Mouse (Mus musculus) adrenal gland, adult 2 months (tissue): Measurements from ENCODE around the gene Nfyc. TPM values are rescaled to one million over a fixed set of nuclear protein-coding genes. Genes with fewer than 3 reads are reported as not detected.

Experiments used
- DNase-seq: peaks from one replicate; pipeline ENCODE4 v3.0.0; 2021
- polyA plus RNA-seq: library from polyadenylated mRNA; depleted of rRNA; stranded (reverse); fragments of >200 nt; gene quantifications from 2 replicates; pipeline ENCODE4 v1.2.3, GENCODE M21; 2012
- total RNA-seq, 2 experiments: library from RNA; stranded (reverse); gene quantifications; 2 replicates each; pipeline ENCODE4 v1.2.3; 2021

Nfyc gene
- total and polyA plus RNA-seq, 3 experiments = 43.0 to 171 (median 59.0) TPM

- peak; percentile 61 for DNase-seq
Observed at GRCm38 (mm10) chr4:120755299-120755698, 76.1 kb downstream of the Nfyc start.

- no peak for DNase-seq
Observed at GRCm38 (mm10) chr4:120749601-120750000, 81.8 kb downstream of the Nfyc start.

DNA sequence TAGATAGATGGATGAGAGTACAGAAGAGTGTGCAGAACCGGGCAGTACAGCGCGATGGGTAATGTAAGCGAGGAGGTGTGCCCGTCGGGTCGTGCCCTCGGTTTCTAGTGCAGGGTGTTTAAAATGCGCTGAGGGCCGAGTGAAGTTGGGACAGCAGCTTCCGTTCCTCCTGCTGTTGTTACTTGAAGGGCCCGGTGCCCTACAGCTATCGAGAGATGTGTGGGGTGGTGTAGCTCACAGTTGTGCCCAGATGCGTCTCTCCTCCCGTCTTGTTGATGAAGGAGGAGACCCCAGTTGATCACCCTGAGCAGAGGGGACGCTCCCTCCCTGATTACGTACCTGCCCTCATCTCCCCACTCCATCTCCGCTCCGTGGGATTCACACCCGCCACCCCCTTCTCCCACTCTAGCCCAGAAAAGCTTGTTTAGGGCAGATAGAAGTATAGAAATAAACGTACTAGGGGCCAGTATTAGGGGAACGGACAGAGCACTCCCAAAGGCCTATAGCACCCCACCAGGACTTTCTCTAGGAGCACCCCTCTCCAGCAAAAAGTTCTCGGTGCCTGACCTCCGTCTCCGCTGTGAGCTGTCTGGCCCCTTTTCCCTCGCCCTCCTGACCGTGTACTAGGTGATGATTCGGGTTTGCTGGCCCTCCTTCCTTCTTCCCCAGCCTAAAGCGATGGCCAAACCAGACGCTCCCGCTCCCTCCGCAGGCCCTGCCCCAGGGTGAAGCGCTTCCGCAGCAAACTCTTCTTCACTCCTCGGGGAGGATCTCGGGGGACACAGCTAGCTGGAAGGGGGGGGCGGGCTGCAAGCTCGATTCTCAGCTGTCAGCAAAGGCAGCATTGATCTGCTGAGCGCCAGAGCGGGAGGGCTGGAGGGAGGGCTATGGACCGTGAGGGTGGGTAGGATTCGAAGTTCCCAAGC, 83.2 kb downstream of the Nfyc start, which contains the start of gene Kcnq4:
Gene Kcnq4 (minus strand): TSS at position 672 of the 926 bp plus-strand sequence.
- DNase-seq = no peak

DNA sequence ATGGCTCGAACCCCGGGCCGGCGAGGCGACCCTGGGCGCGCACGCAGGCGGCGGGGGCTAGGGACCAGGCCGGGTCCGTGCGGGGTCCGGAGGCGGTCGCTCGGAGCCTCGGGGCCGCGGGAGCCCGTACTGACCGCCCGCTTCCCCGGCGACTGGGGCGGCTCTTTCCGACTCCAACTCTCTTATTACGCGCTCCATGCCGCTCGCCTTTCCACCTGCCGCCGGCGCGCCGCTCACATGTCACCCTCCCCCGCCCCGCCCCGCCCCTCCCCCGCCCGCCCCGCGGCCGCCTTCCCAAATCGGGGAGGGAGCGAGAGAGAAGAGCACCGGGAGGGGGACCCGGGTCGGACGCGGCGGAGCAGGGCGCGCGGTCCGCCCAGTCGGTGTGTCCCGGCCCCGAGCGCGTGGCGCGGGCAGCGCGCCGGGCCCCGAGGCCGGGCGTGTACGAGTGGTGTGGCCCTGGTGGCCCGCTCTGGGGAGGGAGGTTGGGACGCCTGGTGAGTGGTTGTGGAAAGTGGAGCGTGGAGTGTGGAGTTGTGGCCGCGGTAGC, 84.1 kb downstream of the Nfyc start:
- peak; percentile 53 for DNase-seq

DNA sequence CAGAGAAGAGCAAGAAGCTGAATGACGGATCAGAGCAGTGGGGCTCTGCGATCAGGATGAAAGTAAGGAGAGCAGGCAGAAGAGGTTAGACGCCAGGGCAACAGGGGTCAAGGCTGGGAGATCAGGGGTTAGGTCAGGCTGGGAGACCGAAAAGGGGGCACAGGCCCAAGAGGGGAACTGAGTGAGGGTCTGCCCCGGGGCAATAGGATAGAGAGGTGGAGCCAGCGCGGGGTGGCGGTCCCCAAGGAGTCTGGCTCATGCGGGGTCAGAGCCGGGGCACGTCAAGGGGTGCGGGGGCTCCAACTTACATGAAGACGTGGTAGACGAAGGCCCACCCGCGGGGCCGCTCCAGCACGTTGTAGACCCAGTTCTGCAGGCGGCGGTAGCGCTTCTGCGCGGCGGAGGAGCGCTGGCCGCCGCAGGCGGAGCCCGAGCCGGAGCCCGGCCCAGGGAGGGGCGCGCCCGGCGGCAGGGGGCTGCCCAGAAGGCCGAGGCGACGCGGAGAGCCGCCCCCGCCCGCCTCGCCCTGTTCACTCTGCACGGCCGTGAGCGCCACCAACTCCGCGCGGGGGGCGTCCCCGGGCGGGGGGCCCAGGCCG, 84.7 kb downstream of the Nfyc start:
- peak; percentile 44 for DNase-seq

DNA sequence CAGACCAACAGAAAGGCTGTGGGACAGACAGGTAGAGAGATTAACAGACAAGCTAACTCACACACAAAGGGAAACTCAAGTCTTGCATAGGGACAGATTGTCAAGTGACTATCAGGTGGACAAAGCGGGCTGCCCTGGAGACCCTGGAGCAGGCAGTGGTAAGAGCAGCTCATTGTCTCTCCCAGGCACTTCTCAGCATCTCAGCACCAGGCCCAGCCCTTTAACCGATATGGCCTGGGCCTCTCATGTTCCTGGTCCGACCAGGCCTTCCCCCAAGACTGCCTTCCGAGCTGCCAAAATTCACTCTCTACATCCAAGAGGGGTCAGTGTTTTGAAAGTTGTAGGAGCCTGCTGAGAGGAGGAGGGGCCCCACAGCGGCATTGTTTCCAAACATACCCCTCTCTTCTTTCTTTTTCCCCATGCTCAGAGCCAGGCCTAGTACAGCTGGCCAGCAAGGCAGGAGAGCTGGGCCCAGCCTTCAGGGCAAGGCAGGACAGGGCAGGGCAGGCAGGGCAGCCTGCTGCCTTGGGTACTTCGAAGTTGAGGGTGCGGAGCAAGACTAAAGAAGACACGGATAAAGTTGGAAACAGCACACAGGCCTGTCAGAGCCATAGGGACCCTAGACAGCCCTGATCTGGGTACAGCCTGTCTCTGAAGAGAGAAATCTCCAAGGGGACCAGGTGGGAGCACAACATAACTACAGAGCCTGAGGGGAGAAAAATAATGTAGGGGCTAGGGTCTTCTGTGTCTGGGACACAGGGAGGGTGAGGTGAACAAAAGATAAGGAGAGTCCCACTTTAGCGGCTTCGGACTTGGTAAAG, 85.4 kb downstream of the Nfyc start:
- DNase-seq = no peak

DNA sequence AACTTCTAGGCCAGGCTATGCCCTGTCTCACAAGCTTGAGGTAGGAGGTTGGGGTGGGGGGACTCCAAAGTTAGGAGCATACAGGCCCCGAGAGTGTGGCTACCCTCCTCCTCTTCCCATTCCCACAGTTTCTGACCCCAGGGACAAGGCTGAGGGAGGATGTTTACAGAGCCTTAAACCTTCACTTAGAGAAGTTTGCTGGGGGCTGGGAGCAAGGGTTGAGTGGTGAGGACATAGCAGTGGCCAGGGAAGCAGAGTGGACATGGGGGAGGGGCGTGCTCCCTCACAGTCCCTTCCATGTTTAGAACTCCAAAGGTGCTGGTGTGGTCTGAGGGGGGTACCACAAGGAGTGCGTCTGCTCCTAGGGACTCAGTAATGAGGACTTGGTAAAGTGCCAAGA, 87.7 kb downstream of the Nfyc start:
- no peak for DNase-seq

- peak; percentile 38 for DNase-seq
Observed at GRCm38 (mm10) chr4:120741303-120741702, 90.1 kb downstream of the Nfyc start.

DNA sequence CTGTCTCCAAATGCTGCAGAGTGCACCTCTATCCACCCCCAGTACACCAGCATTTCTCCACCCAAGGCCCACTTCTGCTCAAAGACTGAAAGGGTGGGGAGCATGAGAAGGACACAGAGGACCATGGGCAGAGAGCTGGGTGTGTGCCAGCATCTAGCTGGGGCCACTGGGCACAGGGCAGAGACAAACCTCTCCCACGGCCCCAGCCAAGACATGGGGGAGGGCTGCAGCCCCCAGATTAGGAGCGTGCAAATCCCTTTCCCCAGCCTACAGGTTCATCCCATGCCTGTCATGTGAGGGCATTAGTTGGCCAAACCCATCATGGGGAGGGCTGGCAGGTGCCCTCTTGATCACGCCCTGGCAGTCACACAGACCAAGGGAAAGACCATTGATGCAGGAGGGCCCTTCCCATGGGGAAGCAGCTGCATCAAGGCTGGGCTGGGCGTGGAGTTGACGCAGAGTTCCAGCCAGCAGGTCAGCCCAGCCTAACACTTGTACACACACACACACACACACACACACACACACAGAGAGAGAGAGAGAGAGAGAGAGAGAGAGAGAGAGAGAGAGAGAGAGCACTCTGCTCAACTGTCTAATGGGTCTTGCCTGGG, 97.3 kb downstream of the Nfyc start:
- DNase-seq = no peak

DNA sequence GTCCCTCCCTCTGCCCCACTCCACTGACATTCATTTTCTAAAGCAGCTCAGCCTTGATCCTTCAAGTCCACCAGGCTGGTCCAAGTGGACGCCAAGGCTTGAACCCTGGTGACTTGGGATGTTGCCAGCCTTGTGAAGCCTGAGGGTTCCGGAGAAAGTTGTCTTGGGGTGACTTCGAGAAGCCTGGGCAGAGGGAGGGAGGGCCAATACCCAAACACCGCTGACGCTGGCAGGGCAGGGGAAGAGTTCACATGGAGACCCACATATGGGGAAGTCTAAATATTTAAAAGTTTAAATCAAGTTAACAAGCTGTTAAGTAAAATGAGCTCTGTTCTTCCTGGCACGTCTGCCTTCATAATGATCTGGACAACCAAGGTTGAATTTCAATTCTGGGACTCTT, 98.6 kb downstream of the Nfyc start:
- DNase-seq = no peak

- peak; percentile 82 for DNase-seq
Observed at GRCm38 (mm10) chr4:120731030-120731644, 100.2 kb downstream of the Nfyc start.

DNA sequence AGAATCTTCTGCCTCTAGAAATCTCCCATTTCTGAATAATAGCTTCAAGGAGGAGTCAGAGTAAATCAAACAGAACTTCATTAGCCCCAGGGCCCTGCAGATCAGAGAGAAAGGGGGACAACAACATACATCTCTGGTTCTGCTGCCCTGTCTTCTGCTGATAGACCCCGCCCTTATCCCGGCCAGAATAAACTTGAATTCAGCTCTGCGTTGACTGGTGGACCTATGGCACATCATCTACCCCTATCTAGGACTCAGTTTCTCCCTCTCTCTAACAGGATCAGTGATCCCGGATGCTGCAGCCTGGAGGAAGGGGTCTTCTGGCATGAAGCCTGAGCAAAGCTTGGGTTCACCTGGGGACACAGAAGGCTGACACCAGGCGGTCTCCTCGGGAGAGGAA, 100.8 kb downstream of the Nfyc start:
- no peak for DNase-seq

- no peak for DNase-seq
Observed at GRCm38 (mm10) chr4:120730146-120730545, 101.2 kb downstream of the Nfyc start.

DNA sequence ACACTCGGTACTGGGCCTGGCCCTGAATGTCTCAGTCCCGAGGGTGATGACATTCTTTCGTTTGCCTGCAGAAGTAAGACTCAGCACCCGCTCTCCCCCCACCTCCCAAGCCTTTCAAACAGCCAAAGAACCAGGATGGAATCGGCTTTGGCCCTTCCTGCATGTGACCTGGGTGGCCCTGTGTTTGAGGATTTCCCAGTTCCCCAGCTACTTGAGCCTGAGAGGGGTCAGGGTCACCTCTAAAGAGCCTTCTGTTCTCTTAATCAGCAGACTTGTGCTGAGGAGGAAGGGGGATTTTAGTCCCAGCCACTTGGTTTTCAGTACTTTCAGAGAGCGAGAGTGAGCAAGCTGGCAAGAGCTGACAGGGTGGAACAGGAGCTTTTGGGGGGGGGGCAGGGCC, 101.9 kb downstream of the Nfyc start:
- DNase-seq = no peak

- DNase-seq = no peak
Observed at GRCm38 (mm10) chr4:120727842-120728241, 103.5 kb downstream of the Nfyc start.

DNA sequence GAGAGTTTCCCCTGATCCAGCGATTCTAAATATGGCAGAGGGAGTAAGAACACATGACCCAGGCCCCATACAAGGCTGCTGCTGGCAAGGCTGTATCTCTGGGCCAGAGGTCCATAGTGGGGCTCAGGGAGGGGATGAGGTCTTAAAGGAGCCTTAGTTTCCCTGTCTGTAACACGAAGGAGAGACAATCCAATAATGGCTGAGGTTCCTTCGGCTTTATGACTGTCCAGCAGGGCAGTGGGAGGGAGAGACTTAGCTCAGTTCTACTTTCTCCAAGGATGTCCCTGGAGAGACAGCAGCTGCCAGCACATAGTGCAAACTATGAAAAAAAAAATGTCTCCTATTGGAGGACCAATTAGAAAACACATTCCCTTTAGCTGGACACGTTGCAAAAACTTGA, 105.2 kb downstream of the Nfyc start:
- no peak for DNase-seq

DNA sequence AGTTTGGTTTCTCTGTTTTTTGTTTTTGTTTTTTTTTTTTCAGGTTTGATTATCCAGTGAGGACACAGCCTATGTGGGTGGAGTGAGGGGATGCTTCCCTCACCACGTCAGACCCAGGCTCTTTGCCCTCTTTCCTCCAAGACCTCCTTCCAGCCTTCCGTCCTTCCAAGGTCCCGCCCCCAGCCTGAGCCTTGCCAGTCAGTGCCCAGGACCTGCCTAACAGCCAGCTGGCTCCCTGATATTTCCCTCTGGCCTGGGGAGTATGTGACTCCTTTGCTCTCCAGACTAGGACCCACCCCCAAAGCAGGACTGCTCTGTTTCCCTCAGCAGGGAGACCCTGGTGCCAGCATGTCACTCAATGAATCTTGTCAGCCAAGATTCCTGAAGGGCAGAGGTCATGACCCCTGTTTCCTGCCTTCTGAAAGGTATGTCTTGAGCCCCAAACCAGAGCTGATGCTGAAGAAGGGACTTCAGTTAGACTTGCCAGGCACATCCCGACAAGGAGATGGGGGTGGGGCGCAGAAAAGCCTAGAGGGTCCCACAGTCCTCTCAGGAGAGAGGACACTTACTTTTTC, 105.8 kb downstream of the Nfyc start:
- DNase-seq = no peak

- no peak for DNase-seq
Observed at GRCm38 (mm10) chr4:120721574-120721973, 109.8 kb downstream of the Nfyc start.

DNA sequence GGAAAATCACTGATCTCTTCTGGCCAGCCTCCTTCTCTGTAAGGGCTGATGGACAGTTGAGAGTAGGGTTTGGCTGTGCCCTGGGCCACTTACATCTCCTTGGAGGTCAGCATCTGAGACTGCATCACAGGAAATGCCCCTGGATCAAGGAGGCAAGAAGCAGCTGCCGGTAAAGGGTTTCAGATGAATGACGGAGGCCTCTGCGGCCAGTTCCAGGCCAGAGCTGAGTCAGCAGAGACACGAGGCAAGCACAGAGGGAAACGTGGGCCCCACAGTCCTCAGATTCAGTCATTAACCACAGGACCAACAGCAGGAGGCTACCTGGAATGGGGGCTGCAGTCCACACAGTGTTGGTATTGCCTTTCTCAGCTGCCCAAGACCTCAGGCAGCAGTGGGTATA, 112.2 kb downstream of the Nfyc start:
- DNase-seq = no peak

DNA sequence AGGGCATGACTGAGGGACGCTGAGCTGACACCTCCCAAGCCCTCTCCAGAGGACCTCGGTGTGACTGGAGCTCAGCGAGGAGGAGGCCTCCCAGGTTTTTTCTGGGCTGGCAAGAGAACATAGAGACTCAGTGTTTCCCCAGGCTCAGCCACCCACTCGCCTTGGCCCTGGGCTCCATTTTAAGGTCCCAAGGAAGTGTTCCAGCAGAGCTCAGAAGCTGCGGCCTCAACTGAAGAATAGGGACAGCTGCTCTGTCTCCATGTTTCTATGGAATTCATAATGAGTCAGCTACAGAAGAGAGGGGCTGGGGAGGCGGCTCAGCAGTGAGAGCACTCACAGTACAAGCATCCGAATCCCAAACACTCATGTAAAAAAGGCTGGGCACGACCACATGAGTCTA, 113.8 kb downstream of the Nfyc start:
- DNase-seq = no peak

GRCm38 (mm10) chr4:120716765-120717164, 114.6 kb downstream of the Nfyc start:
- DNase-seq = no peak
